Mouse (Mus musculus): Measurements from ENCODE around the gene Tekt5. TPM values are rescaled to one million over a fixed set of nuclear protein-coding genes. Genes with fewer than 3 reads are reported as not detected.

Tekt5 gene
- polyA plus RNA-seq, 1 experiment from 2014 or later, result 0.32 TPM

DNA sequence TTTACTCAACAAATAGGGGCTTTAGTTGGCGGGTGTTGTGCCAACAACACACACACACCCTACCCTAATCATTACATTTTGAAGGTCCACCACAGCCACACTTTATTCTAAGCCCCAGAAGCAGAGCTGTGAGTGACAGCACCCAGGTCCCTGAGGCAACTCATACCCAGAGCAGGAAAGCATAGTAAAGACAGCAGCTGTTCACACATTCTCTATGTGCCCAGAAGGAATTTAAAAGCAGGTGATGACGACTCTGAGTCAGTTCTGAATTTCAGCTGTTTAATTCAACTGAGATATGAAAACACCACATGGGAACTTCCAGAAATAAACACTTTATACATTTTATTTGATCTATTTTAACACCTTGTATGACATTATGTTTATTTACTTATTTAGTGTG lies 15.8 kb downstream of the Tekt5 start:
- Histone ChIP-seq H3K9ac (ENCODE audit: low read length) (no peak overlapping the region), H3K9me3 (ENCODE audit: control insufficient read depth, low read length) (no peaks in the 10 kb centered on the region), H3K27ac (replicated peaks in 1 of 2; ENCODE audit: control insufficient read depth in 1 of 2, insufficient read depth in 1 of 2, low read depth in 2 of 2, low read length in 2 of 2) (no peak overlapping the region), H3K4me1 (ENCODE audit: control insufficient read depth in 2 of 2, insufficient read depth in 2 of 2, low read length in 2 of 2) (peaks cover 0 to 5% of the 10 kb centered on the region in 2 experiments; a peak in 2 of 4 replicates), H3K4me3 (ENCODE audit: control insufficient read depth in 1 of 2, insufficient read depth in 1 of 2, low read depth in 1 of 2, low read length in 2 of 2) (no peak overlapping the region), H3K36me3 (ENCODE audit: control insufficient read depth, insufficient read depth, low read length) (no peaks in the 10 kb centered on the region), H3K27me3 (ENCODE audit: control insufficient read depth, insufficient read depth, low read length) (no peaks in the 10 kb centered on the region), H3K4me2 (ENCODE audit: low read length) (no peak overlapping the region)
- no peak for ATAC-seq (ENCODE audit: insufficient number of reproducible peaks, insufficient read depth, low FRiP score, low read depth)
- WGBS, result 30% methylated on average over 2 of the region's 2 CpGs

DNA sequence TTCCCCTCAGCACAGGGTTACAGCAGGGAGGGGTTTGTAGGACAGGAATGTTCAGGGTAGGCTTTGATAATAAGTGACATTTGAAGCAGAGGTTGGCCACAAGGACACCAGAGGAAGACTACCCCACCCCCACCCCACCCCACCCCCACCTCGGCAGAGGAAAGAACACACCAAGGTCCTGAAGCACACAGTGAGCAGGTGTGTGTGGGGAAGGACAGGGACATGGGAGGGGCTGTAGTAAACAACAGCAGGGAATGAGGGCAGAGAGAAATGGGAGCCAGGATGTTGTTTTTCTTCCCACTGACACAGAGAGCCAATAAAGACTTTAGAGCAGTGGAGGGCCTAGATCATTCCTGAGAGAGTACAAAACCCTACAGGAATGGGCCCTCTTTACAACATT lies 18.0 kb downstream of the Tekt5 start:
- Histone ChIP-seq H3K4me2 (ENCODE audit: low read length) (no peak overlapping the region), H3K27me3 (ENCODE audit: control insufficient read depth, insufficient read depth, low read length) (no peaks in the 10 kb centered on the region), H3K4me3 (ENCODE audit: control insufficient read depth in 1 of 2, insufficient read depth in 1 of 2, low read depth in 1 of 2, low read length in 2 of 2) (no peak overlapping the region), H3K27ac (replicated peaks in 1 of 2; ENCODE audit: control insufficient read depth in 1 of 2, insufficient read depth in 1 of 2, low read depth in 2 of 2, low read length in 2 of 2) (no peak overlapping the region), H3K9ac (ENCODE audit: low read length) (no peak overlapping the region), H3K4me1 (ENCODE audit: control insufficient read depth in 2 of 2, insufficient read depth in 2 of 2, low read length in 2 of 2) (peaks cover 0 to 4% of the 10 kb centered on the region in 2 experiments; a peak in 2 of 4 replicates), H3K9me3 (ENCODE audit: control insufficient read depth, low read length) (no peaks in the 10 kb centered on the region), H3K36me3 (ENCODE audit: control insufficient read depth, insufficient read depth, low read length) (no peaks in the 10 kb centered on the region)
- WGBS, result 44% methylated on average over 1 of the region's 1 CpGs
- ATAC-seq (ENCODE audit: insufficient number of reproducible peaks, insufficient read depth, low FRiP score, low read depth), result no peak

DNA sequence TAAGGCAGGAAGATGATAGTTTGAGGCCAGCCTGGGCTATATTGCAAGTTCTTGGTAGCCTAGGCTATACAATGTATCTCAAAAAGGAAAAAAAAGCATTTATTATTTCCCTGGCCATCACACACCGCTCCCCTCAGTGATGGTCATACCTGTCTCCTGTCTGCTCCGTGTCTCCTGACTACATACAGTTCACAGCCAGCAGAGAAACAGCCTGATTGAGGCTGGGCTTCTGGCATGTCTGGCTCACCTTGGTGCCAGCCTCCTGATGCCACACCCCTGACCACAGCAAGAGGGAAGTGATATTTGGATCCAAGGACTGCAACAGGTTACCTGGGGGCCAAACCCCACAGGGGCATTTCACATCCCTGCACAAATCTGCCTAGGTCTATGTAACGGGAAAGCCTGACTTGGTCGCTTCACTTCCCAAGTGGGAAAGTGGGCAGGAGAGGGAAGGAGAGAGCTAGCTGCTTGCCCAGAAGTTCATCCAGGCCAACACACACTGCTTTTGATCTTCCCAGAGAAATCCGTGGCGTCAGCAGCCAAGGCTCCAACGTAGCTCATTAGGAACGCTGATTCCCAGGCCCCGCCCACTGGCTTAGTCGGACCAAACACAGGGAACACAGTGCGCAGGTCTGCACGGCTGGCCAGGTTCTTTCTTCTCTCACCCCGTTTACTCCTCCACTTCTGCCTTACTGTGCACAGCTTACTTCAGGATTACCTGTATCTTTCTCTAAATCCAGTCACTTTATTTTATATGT lies 20.9 kb downstream of the Tekt5 start:
- 23% methylated on average over 13 of the region's 13 CpGs for WGBS
- no peaks in the 10 kb centered on the region for H3K27me3 ChIP-seq (ENCODE audit: control insufficient read depth, insufficient read depth, low read length)
- peak overlapping the region; percentile 34 for H3K9ac ChIP-seq (ENCODE audit: low read length)
- no peaks in the 10 kb centered on the region for H3K9me3 ChIP-seq (ENCODE audit: control insufficient read depth, low read length)
- peak overlapping the region; percentile 62 for H3K4me2 ChIP-seq (ENCODE audit: low read length)
- peak overlapping the region in 1 of 2 experiments; percentile 6; a peak in 1 of 4 replicates for H3K4me3 ChIP-seq (ENCODE audit: control insufficient read depth in 1 of 2, insufficient read depth in 1 of 2, low read depth in 1 of 2, low read length in 2 of 2)
- no peaks in the 10 kb centered on the region for H3K36me3 ChIP-seq (ENCODE audit: control insufficient read depth, insufficient read depth, low read length)
- H3K27ac ChIP-seq (replicated peaks in 1 of 2; ENCODE audit: control insufficient read depth in 1 of 2, insufficient read depth in 1 of 2, low read depth in 2 of 2, low read length in 2 of 2), result no peak overlapping the region
- peaks cover 7 to 9% of the 10 kb centered on the region in 2 experiments for H3K4me1 ChIP-seq (ENCODE audit: control insufficient read depth in 2 of 2, insufficient read depth in 2 of 2, low read length in 2 of 2)
- ATAC-seq (ENCODE audit: insufficient number of reproducible peaks, insufficient read depth, low FRiP score, low read depth), result peak; percentile 38; the same call in 1 of the 2 replicates

DNA sequence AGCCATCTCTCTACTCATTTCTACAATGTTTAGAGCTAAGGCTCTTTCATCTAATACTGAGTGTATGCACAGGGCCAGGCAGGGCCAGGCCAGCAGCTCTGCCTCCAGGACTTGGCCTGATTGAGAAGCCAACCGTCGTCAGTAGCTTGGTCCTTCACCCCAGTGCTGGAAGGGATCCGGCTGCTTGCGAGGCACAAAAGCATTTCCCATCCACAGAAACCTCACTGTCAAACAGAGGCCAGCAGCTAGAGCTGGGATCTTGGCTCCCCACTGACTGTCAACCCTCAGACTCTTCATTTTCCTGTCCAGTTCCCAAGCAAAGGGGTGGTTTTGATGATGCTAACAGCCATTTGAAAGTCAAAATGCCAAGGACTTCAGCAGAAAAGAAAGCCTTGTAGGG lies 22.9 kb downstream of the Tekt5 start:
- no peaks in the 10 kb centered on the region for H3K27me3 ChIP-seq (ENCODE audit: control insufficient read depth, insufficient read depth, low read length)
- ATAC-seq (ENCODE audit: insufficient number of reproducible peaks, insufficient read depth, low FRiP score, low read depth), result no peak
- H3K4me3 ChIP-seq (ENCODE audit: control insufficient read depth in 1 of 2, insufficient read depth in 1 of 2, low read depth in 1 of 2, low read length in 2 of 2), result no peak overlapping the region
- H3K9me3 ChIP-seq (ENCODE audit: control insufficient read depth, low read length), result no peaks in the 10 kb centered on the region
- no peaks in the 10 kb centered on the region for H3K36me3 ChIP-seq (ENCODE audit: control insufficient read depth, insufficient read depth, low read length)
- H3K27ac ChIP-seq (replicated peaks in 1 of 2; ENCODE audit: control insufficient read depth in 1 of 2, insufficient read depth in 1 of 2, low read depth in 2 of 2, low read length in 2 of 2), result no peak overlapping the region
- WGBS, result 71% methylated on average over 4 of the region's 4 CpGs
- no peak overlapping the region for H3K9ac ChIP-seq (ENCODE audit: low read length)
- H3K4me2 ChIP-seq (ENCODE audit: low read length), result no peak overlapping the region
- H3K4me1 ChIP-seq (ENCODE audit: control insufficient read depth in 2 of 2, insufficient read depth in 2 of 2, low read length in 2 of 2), result peaks cover 10 to 11% of the 10 kb centered on the region in 2 experiments

DNA sequence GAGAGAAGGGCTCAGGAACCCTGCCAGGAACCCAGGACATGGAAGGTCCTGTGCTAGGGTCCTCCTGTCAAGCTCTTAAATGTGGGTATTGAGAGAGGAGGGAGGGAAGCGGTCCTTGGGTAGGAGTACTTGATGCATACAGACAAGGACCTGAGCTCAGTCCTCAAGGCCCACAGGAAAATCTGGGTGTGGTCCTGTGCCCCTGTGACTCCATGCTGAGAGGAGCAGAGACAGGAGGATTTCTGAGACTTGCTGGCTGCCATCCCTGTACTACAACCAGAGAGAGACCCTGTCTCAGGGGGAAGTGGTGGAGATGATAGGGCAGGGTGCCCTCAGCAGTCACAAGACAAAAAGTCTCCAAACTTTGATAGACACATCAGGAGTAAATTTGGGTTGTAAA lies 25.3 kb downstream of the Tekt5 start:
- ATAC-seq (ENCODE audit: insufficient number of reproducible peaks, insufficient read depth, low FRiP score, low read depth), result no peak
- H3K4me2 ChIP-seq (ENCODE audit: low read length), result no peak overlapping the region
- H3K27ac ChIP-seq (replicated peaks in 1 of 2; ENCODE audit: control insufficient read depth in 1 of 2, insufficient read depth in 1 of 2, low read depth in 2 of 2, low read length in 2 of 2), result no peak overlapping the region
- no peaks in the 10 kb centered on the region for H3K27me3 ChIP-seq (ENCODE audit: control insufficient read depth, insufficient read depth, low read length)
- WGBS, result 83% methylated on average over 1 of the region's 1 CpGs
- H3K36me3 ChIP-seq (ENCODE audit: control insufficient read depth, insufficient read depth, low read length), result no peaks in the 10 kb centered on the region
- H3K9ac ChIP-seq (ENCODE audit: low read length), result no peak overlapping the region
- H3K9me3 ChIP-seq (ENCODE audit: control insufficient read depth, low read length), result no peaks in the 10 kb centered on the region
- peaks cover 13 to 17% of the 10 kb centered on the region in 2 experiments for H3K4me1 ChIP-seq (ENCODE audit: control insufficient read depth in 2 of 2, insufficient read depth in 2 of 2, low read length in 2 of 2)
- no peak overlapping the region for H3K4me3 ChIP-seq (ENCODE audit: control insufficient read depth in 1 of 2, insufficient read depth in 1 of 2, low read depth in 1 of 2, low read length in 2 of 2)

DNA sequence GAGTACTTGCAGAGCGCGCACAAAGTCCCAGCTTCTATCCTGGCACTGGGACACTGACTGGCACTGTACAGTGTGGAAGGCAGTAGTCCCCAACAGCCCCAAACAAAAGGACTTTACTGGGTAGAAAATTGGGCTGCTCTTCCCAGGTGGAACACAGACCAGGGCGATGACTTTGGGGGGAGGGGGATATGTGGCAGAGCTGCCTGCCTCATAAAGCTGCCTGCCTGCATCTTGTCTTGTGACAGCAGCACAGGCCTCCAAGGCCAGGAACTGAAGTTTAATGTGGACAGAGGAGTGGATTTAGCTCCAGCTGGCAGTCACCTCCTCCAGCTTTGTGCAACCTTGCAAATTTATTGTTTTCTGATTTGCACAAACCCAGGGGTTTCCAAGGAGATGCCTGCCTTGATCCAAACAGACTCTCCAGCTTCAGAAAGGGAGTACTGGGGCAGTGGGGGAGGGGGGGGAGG lies 25.8 kb downstream of the Tekt5 start:
- H3K4me1 ChIP-seq (ENCODE audit: control insufficient read depth in 2 of 2, insufficient read depth in 2 of 2, low read length in 2 of 2), result peaks cover 11 to 17% of the 10 kb centered on the region in 2 experiments
- H3K4me3 ChIP-seq (ENCODE audit: control insufficient read depth in 1 of 2, insufficient read depth in 1 of 2, low read depth in 1 of 2, low read length in 2 of 2), result no peak overlapping the region
- H3K4me2 ChIP-seq (ENCODE audit: low read length), result no peak overlapping the region
- ATAC-seq (ENCODE audit: insufficient number of reproducible peaks, insufficient read depth, low FRiP score, low read depth), result no peak
- no peaks in the 10 kb centered on the region for H3K27me3 ChIP-seq (ENCODE audit: control insufficient read depth, insufficient read depth, low read length)
- no peaks in the 10 kb centered on the region for H3K9me3 ChIP-seq (ENCODE audit: control insufficient read depth, low read length)
- H3K36me3 ChIP-seq (ENCODE audit: control insufficient read depth, insufficient read depth, low read length), result no peaks in the 10 kb centered on the region
- WGBS, result 50% methylated on average over 3 of the region's 3 CpGs
- H3K27ac ChIP-seq (replicated peaks in 1 of 2; ENCODE audit: control insufficient read depth in 1 of 2, insufficient read depth in 1 of 2, low read depth in 2 of 2, low read length in 2 of 2), result 0 out of 4 replicates have a peak overlapping the region, but pooled peaks of 1 of the 2 experiments have one; percentile 21
- no peak overlapping the region for H3K9ac ChIP-seq (ENCODE audit: low read length)

DNA sequence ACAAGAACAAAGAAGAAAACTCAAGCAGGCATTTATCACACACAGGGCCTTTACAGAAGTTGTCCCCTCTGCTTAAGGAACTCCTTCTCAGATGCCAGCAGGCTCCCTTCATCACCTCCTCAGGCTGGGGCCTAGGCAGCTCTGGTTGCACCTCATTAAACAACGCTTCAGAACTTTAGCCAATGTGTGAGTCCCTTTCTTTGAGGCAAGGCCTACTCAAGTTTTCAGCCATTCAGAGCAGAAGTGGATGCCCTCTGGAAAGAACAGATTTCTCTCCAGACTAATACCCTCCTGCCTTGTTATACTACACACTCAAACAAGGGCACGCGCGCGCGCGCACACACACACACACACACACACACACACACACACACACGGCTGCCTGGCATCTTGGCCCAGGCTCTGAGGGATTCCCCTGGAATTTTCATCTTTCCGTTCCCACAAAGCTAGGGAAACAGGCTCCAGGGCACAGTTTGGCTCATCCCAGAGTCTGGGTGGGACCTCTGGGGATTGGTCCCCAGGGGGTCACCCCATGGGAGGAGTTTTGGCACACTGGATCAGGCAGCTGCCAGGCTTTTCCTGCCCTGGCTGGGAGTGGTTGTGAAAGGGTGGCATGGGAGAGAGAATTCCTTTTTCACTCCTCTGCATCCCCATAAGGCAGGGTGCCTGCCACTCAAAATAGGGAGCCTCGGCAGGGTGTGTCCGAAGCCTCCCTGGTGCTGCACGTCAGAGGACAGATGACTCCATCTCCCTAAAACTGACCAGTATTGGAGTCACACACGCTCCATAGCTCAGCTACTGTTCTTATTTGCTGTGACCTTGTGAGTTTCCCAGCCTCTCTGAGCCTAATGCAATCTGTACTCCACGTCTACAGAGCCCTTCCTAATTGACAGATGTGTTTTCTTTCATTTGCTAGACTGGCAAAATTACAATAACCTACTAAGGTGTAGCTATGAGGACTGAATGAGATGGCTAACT lies 28.8 kb downstream of the Tekt5 start:
- H3K27ac ChIP-seq (replicated peaks in 1 of 2; ENCODE audit: control insufficient read depth in 1 of 2, insufficient read depth in 1 of 2, low read depth in 2 of 2, low read length in 2 of 2), result no peak overlapping the region; a peak in 1 of 4 replicates
- no peak overlapping the region for H3K4me3 ChIP-seq (ENCODE audit: control insufficient read depth in 1 of 2, insufficient read depth in 1 of 2, low read depth in 1 of 2, low read length in 2 of 2)
- H3K9ac ChIP-seq (ENCODE audit: low read length), result no peak overlapping the region; the same call in 1 of the 2 replicates
- peaks cover 11 to 17% of the 10 kb centered on the region in 2 experiments for H3K4me1 ChIP-seq (ENCODE audit: control insufficient read depth in 2 of 2, insufficient read depth in 2 of 2, low read length in 2 of 2)
- H3K36me3 ChIP-seq (ENCODE audit: control insufficient read depth, insufficient read depth, low read length), result no peaks in the 10 kb centered on the region
- ATAC-seq (ENCODE audit: insufficient number of reproducible peaks, insufficient read depth, low FRiP score, low read depth), result no peak
- no peaks in the 10 kb centered on the region for H3K27me3 ChIP-seq (ENCODE audit: control insufficient read depth, insufficient read depth, low read length)
- WGBS, result 70% methylated on average over 14 of the region's 14 CpGs
- no peak overlapping the region for H3K4me2 ChIP-seq (ENCODE audit: low read length)
- no peaks in the 10 kb centered on the region for H3K9me3 ChIP-seq (ENCODE audit: control insufficient read depth, low read length)
